Mouse (Mus musculus): ENCODE data around the gene Hopx.
"Not testable (repeated sequence)": the region's sequence is repeated elsewhere in the genome, so short reads cannot be mapped to it uniquely, and the experiment has no call there.

Hopx gene

DNA sequence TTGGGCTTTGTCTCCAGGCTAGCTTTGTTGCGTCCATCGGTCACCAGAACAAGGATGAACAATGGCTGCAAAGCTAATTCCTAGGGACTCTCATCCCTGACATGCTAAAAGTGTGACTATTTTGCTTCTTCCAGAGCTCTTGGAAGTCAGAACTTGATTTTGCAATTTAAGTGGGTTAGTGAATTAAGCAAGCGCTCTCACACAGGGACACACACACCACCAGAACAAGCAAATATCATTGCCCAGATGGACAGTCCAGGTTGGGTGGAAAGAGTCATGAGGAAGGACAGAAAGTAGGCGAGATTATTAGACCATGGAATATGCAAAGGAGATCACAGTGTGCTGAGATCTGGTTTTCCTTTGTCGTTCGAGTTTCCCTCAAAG, 14.9 kb downstream of the Hopx start:
- no peak for DNase-seq

DNA sequence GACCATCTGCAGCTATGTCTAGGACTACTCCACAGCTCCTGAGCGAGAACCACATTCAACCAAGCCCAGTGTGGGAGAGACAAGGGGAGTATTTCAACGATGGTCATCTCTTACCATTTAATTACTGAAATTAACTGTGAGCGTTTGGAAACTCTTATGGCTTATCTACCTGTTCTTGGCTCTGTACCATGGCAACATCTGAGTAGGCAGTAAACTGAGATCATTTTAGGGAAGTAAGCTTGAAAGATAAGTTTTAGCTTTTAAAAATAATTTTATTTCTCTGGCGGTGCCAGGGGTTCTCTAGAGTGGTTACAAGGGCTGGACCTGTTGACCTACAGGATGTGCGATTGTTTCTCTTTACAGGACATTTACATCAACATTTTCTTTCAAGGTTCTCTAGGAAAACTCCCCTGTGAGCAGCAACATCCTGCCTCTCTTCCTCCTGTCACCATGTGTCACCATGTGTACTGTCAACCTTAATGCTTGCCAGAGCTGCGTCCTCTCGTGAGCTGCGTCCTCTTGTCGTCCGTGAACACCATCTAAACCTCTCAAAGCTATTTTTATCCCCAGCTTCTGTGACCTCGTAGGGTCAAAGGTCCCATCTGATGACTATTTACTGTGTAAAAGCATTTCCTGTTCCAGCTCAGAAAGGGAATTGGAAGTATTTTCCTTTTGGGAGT, 15.5 kb downstream of the Hopx start:
- no peak for DNase-seq

DNA sequence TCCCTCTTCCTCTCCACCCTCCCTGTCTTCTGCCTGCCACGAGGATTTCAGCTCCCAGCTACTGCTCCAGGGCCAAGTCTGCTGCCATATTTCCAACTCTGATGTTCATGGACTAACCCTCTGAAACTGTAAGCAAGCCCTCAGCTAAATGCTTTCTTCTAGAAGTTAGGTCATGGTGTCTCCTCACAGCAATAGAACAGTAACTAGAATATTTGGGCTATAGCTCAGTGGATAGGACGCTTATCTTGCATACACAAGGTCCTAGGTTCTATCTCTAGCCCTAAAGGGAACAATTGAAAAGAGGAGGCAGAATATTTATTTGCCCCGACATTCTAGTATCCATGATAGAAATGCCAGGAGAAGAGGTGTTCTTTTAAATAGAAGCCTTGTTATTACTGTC, 16.0 kb downstream of the Hopx start:
- DNase-seq = no peak

DNA sequence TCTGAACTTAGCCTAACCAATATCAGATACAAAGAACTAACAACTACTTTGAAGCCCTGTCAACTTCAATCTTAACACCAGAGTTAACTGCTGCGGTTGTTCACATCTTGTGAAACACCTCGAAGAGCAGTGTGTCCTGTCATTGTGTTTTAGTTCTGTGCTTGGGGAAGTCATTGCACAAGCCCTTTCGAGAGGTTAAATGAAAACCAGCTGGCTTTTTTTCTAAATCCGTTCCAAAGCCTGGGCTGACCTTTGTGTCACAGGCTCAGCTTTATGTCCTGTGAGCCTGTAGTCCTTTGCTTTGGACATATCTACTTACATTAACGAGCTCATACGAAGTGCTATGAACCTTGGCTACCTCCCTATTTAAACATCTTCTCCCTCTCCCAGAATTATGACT, 17.2 kb downstream of the Hopx start:
- DNase-seq = no peak

DNA sequence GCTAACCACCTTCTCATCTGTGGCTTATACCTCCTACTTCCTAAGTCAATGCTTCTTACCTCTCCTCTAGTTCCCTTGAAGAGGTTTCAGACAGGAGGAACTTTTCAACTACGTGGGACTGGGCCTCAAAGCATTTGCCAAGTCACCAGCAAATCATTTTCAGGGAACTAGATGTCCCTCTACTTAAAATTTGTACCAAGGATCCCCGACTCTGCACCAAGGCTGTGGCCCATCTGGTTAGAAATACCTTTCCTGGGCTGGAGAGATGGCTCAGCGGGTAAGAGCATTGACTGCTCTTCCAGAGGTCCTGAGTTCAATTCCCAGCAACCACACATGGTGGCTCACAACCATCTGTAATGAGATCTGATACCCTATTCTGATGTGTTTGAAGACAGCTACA, 18.7 kb downstream of the Hopx start:
- DNase-seq = not testable (repeated sequence)

DNA sequence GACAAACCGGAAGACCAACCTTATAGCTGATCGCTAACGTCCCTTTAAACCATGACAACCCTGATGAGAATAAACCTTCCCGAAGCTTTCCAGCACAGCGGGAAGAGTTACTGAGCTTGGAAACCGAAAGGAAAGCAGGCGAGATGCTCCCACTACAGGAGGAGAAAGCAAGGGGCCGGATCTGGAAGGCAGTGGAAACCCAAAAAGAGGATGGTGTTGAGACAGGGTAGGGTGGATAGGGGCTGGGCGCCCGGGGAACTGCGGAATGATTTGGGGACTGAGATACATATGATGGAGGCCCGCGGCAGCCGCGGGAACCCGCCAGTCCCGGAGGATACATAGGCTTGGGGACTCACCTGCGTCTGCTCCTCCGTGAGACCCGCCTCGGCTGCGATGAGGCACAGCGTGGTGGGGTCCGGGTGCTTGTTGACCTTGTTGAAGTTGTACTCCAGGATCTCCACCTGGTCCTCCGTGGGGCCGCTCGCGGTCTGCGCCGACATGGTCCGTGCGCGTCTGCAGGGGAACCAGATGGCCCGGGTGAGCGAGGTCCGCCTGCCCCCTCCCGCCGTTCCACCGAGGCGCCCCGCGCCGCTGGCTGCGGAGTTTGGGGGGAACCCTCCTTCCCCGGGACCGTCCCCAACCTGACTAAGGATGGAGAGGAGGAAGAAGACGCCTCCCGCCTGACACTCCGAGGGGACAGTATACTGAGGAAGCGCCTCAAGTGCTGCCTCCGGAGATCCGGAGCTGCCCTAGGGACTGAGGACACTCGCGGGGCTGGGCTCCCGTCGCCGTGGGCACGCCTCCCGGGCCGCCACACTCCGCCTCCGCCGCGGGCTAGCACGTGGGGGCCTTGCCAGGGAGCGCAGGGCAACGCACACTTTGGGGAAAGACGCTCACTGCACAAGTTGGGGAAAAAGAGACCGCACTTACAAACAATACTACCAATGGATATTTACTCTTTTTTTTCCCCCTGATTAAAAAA, 20.1 kb downstream of the Hopx start:
- peak; percentile 17 for DNase-seq

DNA sequence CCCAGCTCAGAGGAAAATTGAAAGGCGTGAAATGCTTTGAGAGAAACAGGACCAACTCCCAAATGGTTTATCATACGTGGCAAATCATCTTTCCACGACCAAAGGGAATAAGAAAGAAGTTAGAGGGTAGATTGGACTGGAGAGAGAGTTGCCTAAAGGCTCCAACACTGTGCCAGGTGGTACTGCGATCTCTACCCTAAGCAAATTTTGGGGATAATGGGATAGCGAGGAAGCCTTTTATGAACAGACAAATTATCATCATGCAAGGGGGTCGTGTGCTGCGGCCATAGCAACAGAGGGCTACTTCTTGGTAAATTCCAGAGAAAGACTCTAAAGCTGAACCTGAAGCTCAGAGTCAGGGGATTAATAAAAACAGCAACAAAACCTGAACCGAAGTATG, 21.0 kb downstream of the Hopx start:
- no peak for DNase-seq

DNA sequence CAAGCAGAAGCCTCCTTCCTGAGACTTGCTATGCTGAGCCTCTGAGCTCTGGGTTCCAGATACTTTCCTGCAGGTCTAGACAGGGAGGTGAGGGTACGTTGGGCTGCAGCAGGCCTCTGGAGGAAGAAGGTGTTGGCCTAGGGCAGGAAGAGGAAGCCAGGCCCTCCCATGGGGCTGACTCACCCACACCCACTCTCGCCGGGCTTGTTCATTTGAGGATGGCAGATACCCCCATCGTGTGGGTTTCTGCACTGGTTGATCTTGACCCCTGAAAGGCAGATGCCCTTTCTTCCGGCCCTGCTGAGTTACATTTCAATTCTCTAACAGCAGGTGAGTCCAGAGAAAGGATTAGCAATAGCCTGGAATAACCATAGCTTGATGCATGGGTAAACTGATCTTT, 22.4 kb downstream of the Hopx start:
- no peak for DNase-seq

DNA sequence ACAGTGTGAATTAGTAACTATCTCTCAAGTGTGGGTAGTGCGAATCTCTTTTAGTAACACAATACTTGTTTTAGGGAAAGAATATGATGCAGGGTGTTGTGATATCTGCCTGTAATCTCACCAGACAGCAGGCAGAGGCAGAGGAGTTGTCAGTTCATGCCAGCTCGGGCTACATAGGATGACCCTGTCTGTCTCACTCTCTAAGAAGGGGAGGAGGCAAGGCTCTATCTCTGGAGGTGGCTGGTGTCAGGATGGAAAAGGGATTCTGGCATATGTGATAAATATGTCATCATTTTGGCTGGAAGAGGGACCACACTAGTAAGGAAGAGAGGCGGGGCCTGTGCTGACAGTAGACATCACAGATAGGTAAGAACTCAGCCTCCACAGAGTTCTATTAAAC, 23.0 kb downstream of the Hopx start:
- no peak for DNase-seq

DNA sequence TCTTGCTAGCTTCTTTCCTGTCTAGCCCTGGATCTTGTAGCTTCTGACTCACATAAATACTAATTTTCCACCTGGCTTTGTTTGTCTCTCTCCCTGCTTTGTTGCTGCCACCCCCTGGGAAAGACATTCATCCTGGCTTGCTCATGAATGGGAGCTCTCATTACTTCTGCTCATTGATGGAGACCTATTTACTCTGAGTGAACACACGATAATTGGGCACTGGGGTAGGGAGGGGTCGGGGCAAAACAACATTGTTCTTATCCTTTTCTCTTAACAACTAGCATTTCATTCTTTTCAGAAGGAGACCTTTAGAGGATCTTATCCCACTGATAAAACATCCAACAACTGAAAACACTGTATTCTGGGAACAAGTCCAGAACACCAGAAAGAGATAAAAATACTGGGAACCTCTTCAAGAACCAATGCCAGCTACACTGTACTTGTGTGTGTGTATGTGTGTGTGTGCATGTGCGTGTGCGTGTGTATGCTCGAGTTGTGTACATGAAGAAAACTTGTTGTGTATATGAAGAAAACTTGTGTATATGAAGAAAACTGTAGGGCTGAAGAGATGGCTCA, 24.3 kb downstream of the Hopx start:
- DNase-seq = no peak

DNA sequence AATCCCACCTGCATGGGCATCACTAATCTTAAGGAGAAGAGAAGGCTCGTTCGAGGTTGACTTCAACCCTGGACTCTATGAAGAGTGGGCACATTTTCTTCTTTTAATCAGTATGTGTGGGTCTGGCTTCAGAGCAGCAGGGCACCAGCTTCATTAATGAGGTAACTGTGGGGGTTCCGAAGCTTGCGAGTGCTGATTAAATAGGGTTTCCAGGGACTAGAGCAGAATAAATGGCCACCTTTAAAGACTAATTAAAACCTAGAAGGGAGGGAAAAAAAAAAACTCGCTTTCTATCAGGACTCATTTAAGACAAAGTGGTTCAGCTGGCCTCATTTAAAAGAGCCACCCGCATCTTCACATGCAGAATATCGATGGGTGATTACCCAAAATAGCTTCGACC, 25.0 kb downstream of the Hopx start:
- DNase-seq = no peak

DNA sequence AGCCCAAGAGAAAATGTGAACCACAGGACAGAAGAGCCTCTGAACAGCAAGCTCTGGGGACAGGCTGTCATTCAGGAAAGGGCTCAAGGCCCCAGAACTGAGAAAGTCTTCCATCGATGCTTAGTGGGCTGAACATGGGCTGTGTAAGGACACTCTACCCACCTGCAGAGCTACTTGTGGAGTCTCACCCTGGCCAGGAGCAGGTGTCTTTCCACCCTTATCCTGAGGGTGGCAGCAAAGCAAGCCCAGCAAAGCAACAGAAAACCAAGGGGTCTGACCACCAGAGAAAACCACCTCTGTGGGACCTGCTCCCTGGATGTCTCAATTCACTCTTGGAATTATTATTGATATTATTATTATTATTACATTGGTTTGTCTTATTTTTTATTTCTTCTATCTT, 25.6 kb downstream of the Hopx start:
- peak; percentile 14 for DNase-seq

DNA sequence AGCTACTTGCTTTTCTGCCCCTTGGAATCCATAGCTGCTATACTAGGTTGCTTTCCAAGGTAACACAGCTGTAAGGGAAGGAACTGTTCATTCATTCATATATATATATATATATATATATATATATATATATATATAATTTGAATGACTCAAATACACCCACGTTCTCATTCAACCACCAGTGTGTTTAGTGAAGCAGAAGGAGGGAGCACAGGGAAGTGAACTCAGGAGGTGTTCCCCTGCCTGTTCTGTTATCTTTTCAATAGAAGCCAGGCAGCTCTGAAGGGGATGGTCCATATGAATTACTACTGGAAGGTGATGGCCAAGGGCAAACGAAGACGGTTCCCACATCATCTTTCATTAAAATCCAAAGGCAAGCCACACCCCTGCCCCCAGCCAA, 27.8 kb downstream of the Hopx start:
- DNase-seq = no peak

DNA sequence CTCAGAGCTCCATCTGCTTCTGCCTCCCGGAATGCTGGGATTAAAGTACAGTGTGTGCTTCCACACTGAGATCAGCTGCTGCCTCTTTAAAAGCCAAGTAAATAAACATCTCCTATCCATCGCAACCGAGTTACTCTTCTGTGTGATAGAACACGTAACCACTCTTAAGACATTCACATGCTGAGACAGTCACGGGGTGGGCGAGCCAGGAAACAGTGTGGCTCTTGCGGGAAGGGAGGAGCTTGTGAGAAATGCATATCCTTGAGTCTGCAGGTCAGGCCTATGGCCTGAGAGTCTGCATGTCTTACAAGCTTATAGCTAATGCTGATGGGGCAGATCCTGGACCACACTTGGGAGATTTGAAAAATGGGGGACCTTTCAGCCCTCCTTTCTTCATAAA, 28.4 kb downstream of the Hopx start:
- DNase-seq = no peak

DNA sequence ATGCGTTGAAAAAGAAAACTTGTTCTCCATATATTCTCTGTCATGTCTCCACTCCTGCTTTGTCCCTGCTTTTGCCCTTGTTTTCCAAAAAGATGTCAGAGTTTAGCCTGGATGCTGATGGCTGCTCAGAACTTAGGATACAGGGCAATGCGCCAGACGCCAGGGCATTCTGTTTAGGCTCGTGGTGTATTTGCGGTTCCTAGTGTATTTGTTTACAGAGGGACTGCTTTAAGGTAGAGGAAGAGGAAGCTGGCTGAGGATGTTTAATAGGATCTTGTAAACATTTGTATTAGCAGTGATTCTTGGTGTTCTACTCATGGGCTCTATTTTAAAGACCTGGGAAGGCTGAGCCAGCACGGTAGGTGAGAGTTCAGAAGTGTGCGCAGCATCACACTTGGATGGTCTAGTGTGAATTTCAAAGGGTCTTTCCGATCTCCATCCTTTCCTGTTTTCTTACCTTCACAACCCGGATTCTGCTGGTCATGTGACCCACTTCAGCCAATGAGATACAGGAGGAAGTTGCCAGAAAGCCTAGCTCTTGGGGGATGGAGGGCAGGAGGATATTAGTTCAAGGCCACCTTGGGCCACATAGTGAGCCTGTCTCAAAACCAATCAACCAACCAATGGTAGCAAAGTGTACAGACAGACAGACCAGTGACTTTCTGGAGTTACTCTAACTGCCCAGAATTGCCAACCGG, 29.0 kb downstream of the Hopx start:
- no peak for DNase-seq

DNA sequence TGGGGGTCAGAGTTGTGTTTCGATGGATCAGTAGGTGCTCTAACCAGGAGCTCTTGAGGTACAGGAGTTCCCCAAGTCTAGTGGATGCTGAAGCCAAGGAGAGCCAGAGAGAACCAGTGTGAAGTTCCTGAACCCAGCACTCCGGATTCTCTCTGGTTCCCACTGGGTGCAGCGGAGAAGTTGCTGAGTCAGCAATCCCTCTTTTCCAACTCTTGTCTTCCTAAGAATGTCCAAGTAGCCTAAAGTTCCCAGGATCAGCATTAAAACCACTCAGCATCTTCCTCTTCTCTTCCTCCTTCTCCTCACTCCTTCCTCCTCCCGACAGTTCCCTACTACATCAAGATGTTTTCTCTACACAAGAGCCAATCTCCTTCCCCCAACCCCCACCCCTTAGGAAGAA, 30.5 kb downstream of the Hopx start:
- no peak for DNase-seq

DNA sequence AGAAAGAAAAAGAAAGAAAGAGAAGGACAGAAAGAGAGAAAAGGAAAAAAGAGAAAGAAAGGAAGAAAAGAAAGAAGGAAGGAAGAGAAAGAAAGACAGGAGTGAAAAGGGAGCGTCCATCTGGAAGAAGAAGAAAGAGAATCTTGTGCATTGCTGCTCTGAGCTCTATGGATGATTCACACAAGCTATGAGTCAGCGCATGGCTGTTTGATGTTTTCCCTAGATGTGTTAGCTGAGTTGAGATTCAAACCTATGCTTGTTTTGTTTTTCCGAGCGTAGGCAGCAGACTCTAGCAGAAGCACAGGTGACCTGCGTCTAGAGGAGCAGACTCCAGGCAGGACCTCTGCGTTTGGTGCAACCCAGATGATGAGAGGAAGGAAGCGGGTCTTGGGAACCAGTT, 32.2 kb downstream of the Hopx start:
- no peak for DNase-seq

DNA sequence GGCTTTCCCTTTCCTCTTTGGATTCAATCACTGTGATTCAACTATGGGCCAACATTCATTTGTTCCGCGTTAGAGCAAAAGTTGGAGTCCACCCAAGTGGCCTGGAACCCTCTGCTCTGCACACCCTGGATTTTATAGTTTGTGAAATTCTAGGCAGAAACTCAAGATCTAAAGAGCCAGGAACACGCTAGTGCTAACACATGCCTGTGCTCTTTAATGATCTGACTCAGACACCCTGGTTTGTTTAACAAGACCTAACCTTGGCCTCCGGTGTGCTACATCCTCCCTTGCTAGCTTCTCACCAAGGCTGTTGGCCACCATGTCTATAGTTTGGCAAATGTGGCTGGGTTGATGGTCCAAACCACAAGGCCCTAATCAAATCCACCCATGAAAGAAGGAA, 34.2 kb downstream of the Hopx start:
- no peak for DNase-seq

DNA sequence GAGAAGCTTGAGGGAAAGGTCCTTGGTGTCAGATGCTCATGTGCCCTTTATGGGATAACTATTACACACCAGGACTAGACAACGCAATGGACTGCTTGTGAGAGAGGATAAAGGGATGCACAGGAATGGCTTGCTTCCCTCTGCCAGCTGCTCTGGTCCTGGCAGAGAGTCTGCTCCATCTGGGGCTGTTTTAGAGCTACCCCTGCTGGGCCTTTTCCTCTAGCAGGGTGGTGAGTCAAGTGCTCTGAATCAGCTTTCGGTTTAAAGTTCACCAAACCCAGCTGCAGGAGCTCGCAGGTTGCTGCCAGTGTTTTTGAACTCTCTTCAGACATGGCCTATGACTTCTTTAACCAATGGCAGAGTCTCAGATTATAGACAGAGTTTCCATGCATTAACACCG, 39.0 kb downstream of the Hopx start:
- DNase-seq = no peak

DNA sequence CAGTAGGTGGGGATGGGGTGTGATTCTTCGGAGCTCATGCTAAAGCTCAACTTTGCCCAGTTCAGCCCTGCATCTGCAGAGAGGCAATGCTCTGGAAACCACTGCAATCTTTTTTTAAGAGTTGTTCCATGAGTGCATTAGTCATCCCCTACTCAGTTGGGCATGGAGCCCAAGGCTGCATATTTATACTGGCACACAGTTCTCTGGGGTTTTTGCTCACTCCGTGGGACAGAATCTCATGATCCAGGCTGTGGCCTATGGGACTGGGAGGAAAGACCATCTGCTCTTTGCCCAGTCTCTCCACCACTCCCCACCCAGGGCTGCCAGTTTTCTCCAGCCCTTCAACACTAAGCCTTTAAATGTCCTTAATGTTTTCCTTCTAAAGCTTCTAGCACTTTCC, 40.0 kb downstream of the Hopx start:
- DNase-seq = no peak

DNA sequence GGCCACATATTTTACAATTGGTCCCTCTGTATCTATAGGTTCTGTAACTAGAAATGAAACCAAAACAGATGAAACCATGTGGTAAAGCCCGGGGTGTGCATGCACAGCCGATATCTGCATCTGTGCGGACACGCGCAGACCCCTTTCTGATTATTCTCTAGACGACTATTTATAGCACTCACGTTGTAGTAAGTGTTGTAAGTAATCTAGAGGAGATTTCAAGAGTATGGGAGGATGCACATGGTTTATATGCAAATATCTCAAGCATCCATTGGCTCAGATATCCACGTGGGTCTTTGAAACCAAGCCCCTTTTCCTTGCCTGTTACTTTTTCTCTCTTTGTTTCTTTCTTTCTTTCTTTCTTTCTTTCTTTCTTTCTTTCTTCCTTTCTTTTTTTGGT, 41.1 kb downstream of the Hopx start:
- DNase-seq = no peak

DNA sequence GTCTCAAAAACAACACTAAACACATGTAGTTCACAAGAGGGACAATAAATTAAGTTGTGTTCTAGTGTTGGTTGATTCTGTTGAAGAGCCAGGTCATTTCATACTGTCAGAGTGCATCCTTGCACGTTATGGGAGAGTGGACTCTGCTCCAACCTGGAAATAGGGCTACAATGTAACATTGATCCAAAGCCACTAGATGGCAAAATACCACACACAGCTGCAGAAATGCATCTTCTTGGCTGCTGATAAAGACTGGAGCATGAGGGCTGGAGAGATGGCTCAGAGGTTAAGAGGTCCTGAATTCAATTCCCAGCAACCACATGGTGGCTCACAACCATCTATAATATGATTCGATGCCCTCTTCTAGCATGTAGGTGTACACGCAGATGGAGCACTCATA, 43.3 kb downstream of the Hopx start:
- no peak for DNase-seq

DNA sequence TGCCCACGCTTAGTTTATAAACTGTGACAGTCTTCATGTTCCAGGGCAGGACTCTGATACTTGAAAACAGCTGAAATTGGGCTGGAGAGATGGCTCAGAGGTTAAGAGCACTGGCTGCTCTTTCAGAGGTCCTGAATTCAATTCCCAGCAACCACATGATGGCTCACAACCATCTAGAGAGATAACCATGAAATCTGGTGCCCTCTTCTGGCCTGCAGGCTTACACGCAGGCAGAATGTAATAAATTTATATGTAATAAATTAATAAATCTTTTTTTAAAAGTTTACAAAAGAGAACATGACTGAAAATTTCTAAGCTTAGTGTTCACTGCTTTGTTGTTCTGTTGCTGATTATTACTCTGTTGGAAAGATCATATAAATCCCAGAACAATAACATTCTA, 43.9 kb downstream of the Hopx start:
- DNase-seq = no peak

DNA sequence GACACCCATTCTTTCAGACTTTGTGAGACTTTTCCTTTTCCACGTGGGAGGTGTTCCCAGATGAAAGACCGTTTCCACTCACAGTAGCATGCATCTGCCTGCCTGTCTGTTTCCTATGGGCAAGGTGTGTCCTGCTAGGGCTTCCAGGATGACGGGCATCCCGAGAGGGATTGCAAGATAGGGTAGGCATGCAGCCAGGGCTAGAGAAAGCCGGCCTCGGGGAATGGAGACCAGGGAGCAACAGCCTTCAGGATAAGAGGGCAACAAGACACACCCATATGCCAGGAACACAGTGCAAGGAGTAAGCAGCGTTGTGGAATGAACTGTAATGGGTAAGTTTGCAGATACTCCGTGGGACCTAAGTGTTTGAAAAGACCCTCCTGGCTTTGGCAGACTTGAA, 47.6 kb downstream of the Hopx start:
- DNase-seq = no peak
